8 mouse cellular contexts compared by ENCODE assay signal in genomic region chr3:89830815-89831591, GRCm38 (mm10). TPM values are rescaled to one million over a fixed set of nuclear protein-coding genes. Genes with fewer than 3 reads are reported as not detected.
DNase-seq lines count a peak whose midpoint lies in the region; ATAC-seq lines count a peak whose summit lies in the region.

She (plus strand) TSS chr3:89831370.

- H3K9me3 ChIP-seq in heart, embryonic 16.5 days (replicated peaks; ENCODE audit: control insufficient read depth, low read length): no peaks in the 10 kb centered on the region
- no peaks in the 10 kb centered on the region for H3K9me3 ChIP-seq in midbrain, embryonic 11.5 days (ENCODE audit: control insufficient read depth, low read length)

- peak within 1 kb of the TSS; percentile 62 for H3K4me2 ChIP-seq in heart, embryonic 16.5 days (ENCODE audit: low read depth, low read length)
- H3K4me2 ChIP-seq in midbrain, embryonic 11.5 days: peak within 1 kb of the TSS; percentile 42

- 0 out of 2 replicates have a peak, but pooled peaks cover 2% of the 10 kb centered on the region for H3K4me1 ChIP-seq in heart, embryonic 16.5 days (ENCODE audit: control insufficient read depth, insufficient read depth, low read length)
- no peaks in the 10 kb centered on the region for H3K4me1 ChIP-seq in midbrain, embryonic 11.5 days (ENCODE audit: control insufficient read depth, insufficient read depth, low read length)

- peak within 1 kb of the TSS; percentile 56 for H3K4me3 ChIP-seq in heart, embryonic 16.5 days (ENCODE audit: low read length)
- H3K4me3 ChIP-seq in midbrain, embryonic 11.5 days (ENCODE audit: low read depth, low read length): peak within 1 kb of the TSS; percentile 34

- H3K36me3 ChIP-seq in heart, embryonic 16.5 days (ENCODE audit: control insufficient read depth, insufficient read depth): no peaks in the 10 kb centered on the region
- no peaks in the 10 kb centered on the region for H3K36me3 ChIP-seq in midbrain, embryonic 11.5 days (ENCODE audit: control insufficient read depth, insufficient read depth, low read length)

- peak within 1 kb of the TSS; percentile 76 for H3K27ac ChIP-seq in heart, embryonic 16.5 days (ENCODE audit: low read length)
- no peak within 1 kb of the TSS for H3K27ac ChIP-seq in midbrain, embryonic 11.5 days (ENCODE audit: low read depth, low read length)

- peaks cover 53% of the 10 kb centered on the region for H3K27me3 ChIP-seq in heart, embryonic 16.5 days (ENCODE audit: control insufficient read depth, insufficient read depth, low read length)
- H3K27me3 ChIP-seq in midbrain, embryonic 11.5 days (ENCODE audit: control insufficient read depth, insufficient read depth, low read length): peaks cover 45% of the 10 kb centered on the region

- peak; percentile 60; the same call in 1 of the 2 replicates for ATAC-seq in heart, embryonic 16.5 days (replicated peaks; ENCODE audit: extremely low read depth, insufficient read depth, low FRiP score)
- no peak for ATAC-seq in midbrain, embryonic 11.5 days (ENCODE audit: low FRiP score)

- 2% methylated on average over 88 of the region's 96 CpGs for WGBS in heart, embryonic 16.5 days
- WGBS in midbrain, embryonic 11.5 days: 2% methylated on average over 94 of the region's 96 CpGs

- peak; percentile 56 for DNase-seq in R1 (ENCODE audit: low read depth, low spot score)
- peak; percentile 22 for DNase-seq in embryo, embryonic 9.5 days (ENCODE audit: extremely low spot score)
- DNase-seq in kidney, postnatal 14 days: peak; percentile 69
- DNase-seq in midbrain, embryonic 11.5 days (ENCODE audit: low spot score, missing footprints): peak; percentile 85
- no peak for DNase-seq in thymus, postnatal 10 days (ENCODE audit: low spot score in 2 of 2)
- DNase-seq in frontal cortex, postnatal 14 days (ENCODE audit: low spot score in 2 of 2): no peak
- DNase-seq in spleen, postnatal 4 days (ENCODE audit: low spot score in 2 of 2): no peak

- H3K9ac ChIP-seq in heart, embryonic 16.5 days (ENCODE audit: low read length): peak within 1 kb of the TSS; percentile 75
- H3K9ac ChIP-seq in midbrain, embryonic 11.5 days (ENCODE audit: low read length): no peak within 1 kb of the TSS

RNA-seq across cellular contexts. Expression of gene She, which starts in this region (rescaled TPM):
- 4.8 and 7.2 TPM in 2 replicates for polyA plus RNA-seq in heart, embryonic 16.5 days (2015; fragmentation: Nextera tagmentation; extraction: Ambion mirVana)
- polyA plus RNA-seq in midbrain, embryonic 11.5 days (2014; fragmentation: Nextera tagmentation; extraction: Ambion mirVana): 2.0 and 2.3 TPM in 2 replicates

Comparison
In these comparisons a context has a peak if more than half of its experiments do, and no peak if none do; other contexts are left out.
1. DNase-seq: peak in R1 (single experiment), embryo, embryonic 9.5 days (single experiment), kidney, postnatal 14 days (single experiment) and midbrain, embryonic 11.5 days (single experiment); none in thymus, postnatal 10 days (0 of 2), frontal cortex, postnatal 14 days (0 of 2) and spleen, postnatal 4 days (0 of 2).